Mouse (Mus musculus) erythroblast, adult 5-6 weeks (primary cell): ENCODE measurements around the gene Entpd4b. TPM values are rescaled to one million over a fixed set of nuclear protein-coding genes. Genes with fewer than 3 reads are reported as not detected.
"Not testable (repeated sequence)": the region's sequence is repeated elsewhere in the genome, so short reads cannot be mapped to it uniquely, and the experiment has no call there.

Experiments
- ATAC-seq: replicated peaks from 2 replicates; pipeline ENCODE4 v1.8.0; 2016; ENCODE audit warnings: moderate number of reproducible peaks, mild to moderate bottlenecking, moderate TSS enrichment, inconsistent platforms; ENCODE audit not compliant: poor library complexity, low FRiP score, severe bottlenecking
- total RNA-seq, 2 experiments: library from RNA; stranded (forward) in 1 of 2; stranded (reverse) in 1 of 2; fragments of 150-400 nt in 1 of 2; fragments of 200-764, 138-1000 nt in 1 of 2; gene quantifications; 2 replicates each; pipeline versions ENCODE4 v1.2.3 to v1.2.4; 2015 to 2017; ENCODE audit warnings: low replicate concordance in 2 of 2

Entpd4b gene
- total RNA-seq (2015; ENCODE audit: low replicate concordance) (0.58 and 1.5 TPM in 2 replicates), total RNA-seq (2017; ENCODE audit: low replicate concordance) (0.85 and 1.3 TPM in 2 replicates)

DNA sequence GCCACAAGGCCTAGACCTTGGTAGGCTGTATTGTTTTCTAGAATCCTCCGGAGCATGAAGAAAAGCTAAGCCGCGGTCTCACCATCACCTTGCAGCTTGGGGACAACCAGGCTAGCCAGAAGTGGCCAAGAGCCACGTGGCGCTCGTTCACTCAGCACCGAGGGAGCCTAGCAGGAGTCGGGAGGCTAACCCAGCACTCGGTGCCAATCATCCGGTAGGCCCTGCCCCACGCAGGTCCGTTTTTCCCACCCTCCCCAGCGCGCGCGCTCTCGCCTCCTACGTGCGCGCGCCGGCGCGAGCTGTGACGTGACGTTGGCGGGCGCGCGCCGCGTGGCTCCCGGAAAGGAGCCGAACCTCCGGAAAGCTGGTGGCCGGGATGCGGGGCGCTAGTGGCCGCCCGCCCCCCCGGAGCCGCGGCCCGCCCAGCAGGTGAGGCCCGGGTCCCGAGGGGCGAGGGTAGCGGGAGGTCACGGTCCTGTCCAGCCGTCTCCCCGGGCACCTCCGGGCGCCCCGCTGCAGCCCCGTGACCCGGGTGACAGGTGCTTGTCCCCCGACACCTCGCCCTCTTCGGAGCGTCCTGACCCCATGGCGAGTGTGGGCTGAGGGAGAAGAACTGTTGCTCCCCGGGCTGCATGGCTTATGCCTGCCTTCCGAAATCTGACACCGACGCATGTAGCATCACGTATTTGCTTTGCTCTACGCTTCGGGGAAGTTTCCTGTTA lies at the start of gene Entpd4b:
Gene Entpd4b, plus strand, starts transcription at position 315 of the 722 bp plus-strand sequence.
- peak; percentile 72 for ATAC-seq

DNA sequence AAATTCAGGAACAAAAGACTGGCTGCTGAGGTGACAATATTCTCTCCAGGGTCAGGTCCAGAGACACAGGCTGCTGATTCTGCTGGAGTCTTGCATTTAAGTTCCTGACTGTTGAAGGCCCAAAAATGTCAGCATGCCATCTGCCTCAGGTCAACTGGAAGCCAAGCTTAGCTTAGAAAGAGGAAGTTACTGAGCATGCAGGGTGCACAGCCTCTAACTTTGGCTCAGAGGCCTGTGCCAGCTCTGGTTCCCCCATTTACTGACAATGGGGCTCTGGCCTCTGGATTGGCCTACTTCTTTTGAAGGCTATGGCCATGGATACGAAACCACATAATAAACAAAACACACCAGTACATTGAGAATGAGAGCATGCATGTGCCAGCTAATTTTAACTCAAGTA lies 48.2 kb upstream of the Entpd4b start:
- ATAC-seq: not testable (repeated sequence)

DNA sequence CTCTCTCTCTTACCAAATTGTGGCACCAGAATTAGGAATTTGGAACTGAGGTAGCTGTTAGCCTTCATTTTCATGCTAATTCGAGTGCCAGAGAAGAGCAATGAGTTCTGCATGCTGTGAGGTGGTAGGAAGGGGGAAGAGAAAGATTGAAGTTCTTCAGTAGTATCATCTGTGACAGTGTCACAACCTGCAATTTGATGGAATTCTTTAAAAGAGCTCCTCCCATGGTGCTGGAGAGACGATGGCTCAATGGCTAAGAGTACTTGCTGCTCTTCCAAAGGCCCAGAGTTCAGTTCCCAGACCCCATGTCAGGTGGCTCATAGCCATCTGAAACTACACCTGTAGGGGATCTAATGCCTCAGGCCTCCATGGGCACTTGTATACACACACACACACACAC lies 42.8 kb upstream of the Entpd4b start, which contains the start of gene Gm27179:
Gene Gm27179, minus strand, starts transcription at position 101 of the 400 bp plus-strand sequence.
- not testable (repeated sequence) for ATAC-seq

DNA sequence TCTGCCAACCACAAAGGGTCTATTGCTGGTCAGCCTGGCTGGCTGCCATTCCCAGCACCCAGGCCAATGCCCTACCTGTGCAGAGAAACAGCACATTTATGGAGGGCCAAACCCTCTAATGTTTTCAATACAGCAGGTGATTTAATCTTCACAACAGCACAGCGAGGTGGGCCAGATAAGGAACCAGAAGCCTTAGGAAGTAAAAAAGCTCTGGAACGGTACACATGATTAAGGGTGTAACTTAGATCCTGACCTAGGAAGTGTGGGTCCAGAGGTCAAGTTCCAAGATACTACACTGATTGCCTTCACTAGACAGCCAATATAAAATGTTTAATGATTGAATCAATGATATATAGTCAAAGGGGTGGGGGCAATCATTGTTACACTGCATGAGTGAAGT lies 34.4 kb upstream of the Entpd4b start:
- not testable (repeated sequence) for ATAC-seq

DNA sequence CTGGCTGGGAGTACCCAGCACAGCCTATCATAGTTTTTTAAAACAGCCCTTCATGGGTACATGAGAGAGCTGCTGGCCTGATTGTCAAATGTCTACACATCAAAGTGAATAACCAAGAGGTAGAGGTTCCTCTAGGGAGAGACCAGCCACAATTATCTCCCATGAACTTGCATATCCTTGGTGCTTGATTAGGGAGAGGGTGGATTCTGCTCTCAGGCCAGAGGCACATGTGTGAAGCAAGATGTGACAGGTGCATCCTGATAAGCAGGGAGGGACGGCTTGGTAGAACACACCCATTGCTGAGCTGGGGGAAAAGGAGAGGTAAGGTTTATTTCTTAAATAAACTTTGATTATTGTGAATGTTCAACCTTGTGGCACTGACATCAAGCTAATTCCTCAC lies 32.2 kb upstream of the Entpd4b start:
- ATAC-seq: peak; percentile 86

DNA sequence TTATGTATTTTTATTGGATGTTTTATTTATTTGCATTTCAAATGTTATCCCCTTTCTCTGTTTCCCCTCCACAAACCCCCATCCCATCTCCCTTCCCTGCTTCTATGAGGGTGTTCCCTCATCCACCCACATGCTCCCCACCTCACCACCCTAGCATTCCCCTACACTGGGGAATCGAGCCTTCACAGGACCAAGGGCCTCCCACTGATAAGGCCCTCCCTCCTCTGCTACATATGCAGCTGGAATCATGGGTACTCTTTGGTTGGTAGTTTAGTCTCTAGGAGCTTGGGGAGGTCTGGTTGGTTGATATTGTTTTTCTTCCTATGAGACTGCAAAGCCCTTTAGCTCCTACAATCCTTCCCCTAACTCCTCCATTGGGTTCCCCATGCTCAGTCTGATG lies 29.0 kb upstream of the Entpd4b start:
- ATAC-seq: peak; percentile 50

DNA sequence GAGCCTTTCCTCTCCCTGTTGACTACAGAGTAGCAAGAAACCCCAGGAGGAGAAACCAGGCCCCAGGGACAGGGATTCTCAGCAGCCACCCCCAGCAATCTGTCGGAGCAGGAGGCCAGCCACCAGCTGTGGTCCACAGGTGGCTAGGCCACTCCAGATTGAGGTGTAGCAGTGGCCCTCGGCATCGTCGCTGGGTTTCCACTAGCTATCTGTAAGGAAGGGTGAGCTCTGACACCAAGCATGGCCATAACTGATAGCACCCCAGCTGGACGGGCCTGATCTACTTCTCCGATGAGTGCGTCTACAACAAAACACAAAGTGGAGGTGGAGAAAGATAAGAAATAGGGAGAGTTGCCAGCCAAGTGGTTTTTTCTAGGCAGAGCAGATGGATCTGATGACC lies 18.7 kb upstream of the Entpd4b start:
- peak; percentile 76 for ATAC-seq

DNA sequence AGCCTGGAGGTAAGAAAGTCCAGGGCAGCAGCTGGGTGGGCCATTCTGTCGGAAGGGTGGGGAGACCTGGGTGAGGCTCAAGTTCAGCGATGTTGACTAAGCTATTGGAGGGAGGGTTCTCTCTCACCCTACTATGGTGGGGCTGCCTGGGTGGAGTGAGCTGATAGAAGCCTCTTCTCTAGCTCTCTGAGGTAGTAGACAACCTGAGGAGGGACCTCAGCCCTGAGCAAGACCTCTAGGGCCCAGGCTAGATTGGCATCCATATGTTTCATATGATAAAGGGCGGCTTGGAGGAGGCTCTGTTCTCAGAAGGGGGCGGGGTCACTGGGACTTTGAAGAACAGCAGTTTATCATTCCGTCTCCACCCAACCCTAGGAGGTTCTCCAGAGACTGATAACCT lies 15.1 kb upstream of the Entpd4b start:
- ATAC-seq: peak; percentile 69

DNA sequence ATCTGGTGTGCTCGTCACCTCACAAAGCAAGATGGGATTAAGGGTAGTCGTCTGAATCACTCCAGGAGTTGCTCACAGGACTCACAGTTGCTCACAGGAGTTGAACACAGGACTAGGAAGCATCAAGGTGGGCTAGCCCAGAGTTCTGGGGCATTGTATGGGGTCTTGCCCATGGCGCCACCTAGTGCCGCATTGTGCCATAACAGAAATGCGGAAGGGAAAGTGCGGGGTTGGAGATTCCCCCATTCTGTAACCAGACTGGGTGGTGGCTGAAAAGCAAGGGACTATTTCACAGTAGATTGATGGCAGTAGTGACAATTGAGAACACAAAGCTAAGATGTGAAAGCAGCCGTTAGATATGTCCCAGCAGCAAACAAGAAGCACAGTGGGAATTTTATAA lies 12.5 kb upstream of the Entpd4b start:
- peak; percentile 36 for ATAC-seq

DNA sequence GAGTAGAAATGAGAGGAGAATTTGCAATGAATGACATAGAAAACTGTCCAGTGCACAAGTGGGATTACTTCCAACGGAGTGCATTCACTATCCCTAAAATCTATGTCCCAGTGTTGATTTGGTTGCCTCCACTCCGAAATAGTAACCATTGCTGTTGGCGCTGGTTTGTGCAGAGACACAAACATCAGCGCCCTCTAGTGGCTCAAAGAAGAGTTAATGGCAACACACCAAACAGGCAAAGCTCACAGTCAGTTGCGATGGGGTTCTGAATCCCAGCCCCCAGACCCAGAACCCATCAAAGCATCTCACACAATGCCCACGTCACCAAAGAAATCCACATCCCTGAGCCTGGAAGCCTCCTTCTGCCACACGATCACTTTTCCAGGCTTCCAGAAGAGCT lies 11.2 kb upstream of the Entpd4b start:
- ATAC-seq: peak; percentile 42; the same call in 1 of the 2 replicates

DNA sequence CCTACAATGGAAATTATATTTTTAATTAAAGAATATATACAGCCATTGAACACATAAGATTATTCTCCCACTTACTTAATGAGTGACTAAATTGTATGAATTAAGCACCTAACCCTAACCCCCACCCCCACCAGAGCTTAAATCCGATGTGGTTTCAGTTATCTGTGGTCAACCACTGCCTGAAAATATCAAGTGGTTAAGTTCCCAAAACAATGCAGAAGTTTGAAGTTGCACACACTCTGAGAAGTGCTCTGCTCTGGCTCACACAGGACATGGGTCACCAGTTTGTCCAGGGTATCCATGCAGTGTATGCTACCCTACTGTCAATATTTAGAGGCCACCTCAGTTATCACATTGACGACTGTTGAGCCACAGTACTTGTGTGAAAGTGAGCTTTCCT lies 10.2 kb upstream of the Entpd4b start:
- not testable (repeated sequence) for ATAC-seq

DNA sequence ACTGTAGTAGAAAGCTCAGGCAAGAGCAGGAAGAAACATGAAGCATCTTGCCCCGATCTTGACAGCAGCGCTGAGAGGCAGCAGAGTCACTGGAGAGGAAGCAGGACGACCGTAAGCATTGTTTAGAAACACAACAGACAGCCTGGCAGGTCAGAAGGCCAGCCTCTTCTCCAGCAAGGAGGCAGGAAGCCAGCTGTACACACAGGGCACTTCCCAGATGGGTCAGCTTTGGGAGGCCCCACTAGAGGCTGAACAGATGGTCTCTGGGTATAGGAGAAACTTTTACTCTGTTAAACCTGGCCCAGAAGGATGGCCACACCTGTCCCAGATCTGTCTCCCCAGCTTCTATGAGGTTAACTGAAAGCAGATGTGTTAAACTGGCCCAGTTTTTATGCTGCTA lies 7.9 kb upstream of the Entpd4b start:
- ATAC-seq: not testable (repeated sequence)

DNA sequence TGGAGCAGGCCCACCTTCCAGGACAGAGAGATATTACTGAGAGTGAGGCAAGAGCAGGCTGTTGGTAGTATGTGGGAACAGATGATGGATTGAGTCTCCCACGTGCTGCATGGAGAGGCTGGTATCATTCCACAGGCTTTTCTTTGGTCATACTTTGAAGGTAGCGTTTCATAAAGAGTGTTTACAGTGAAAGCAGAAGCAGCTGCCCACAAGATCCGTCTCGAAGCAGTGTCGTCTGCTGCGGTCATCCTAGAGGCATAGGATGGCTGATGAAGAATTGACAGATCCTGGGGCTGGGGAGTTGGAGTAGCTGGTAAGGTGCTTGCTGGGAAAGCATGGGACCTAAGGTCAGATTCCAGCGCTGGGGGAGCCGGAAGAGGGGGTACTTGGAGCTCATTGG lies 1.6 kb downstream of the Entpd4b start:
- not testable (repeated sequence) for ATAC-seq

DNA sequence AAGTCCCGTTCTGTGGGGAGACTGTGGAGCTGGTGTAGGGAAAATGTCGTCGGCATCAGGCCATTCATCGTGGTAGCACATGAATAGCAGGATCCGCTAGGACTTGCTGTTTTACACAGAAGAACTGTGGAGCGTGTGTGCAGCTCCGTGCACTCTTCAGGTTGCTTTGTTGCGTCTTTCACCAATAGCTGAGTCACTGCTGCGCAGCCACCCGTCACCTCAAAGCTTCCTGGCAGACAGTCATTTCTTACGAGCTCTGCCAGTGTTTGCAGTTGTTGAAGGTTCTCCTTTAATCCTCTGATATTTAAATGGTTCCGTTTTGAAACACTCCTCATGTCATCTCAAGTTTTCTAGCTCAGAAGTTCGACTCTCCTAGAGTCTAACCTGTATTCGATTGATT lies 2.3 kb downstream of the Entpd4b start:
- not testable (repeated sequence) for ATAC-seq

Other genes starting within 250 kb of the Entpd4b start
- gene Gm16867, start 52.1 kb upstream of the Entpd4b start, total RNA-seq (2015; ENCODE audit: low replicate concordance): 200 and 335 TPM in 2 replicates
- 490 and 566 TPM in 2 replicates for gene Gm16867, start 52.1 kb upstream of the Entpd4b start, total RNA-seq (2017; ENCODE audit: low replicate concordance)
- gene Gm27179, start 42.9 kb upstream of the Entpd4b start, total RNA-seq (2015; ENCODE audit: low replicate concordance): 1.0 TPM in 1 of 2 replicates, not detected in the other
- gene Gm27179, start 42.9 kb upstream of the Entpd4b start, total RNA-seq (2017; ENCODE audit: low replicate concordance): not detected in 2 replicates